Mouse (Mus musculus) lung, postnatal 4 days (tissue): ENCODE results near the gene Mrpl49.
"Not testable (repeated sequence)": the region's sequence is repeated elsewhere in the genome, so short reads cannot be mapped to it uniquely, and the experiment has no call there.

ENCODE experiments used
- DNase-seq, 2 experiments: peaks; one replicate each; pipeline ENCODE4 v3.0.0; 2021

The Mrpl49 gene

GRCm38 (mm10) chr19:6067011-6067723 is 9.6 kb upstream of the Mrpl49 start:
- DNase-seq, result peak; percentile 85 to 87

GRCm38 (mm10) chr19:6066571-6066970 is 9.0 kb upstream of the Mrpl49 start:
- no peak for DNase-seq

GRCm38 (mm10) chr19:6063081-6063480 is 5.5 kb upstream of the Mrpl49 start:
- no peak for DNase-seq

GRCm38 (mm10) chr19:6062418-6062817 is 4.8 kb upstream of the Mrpl49 start:
- DNase-seq, result no peak

- peak; percentile 60 to 66 for DNase-seq
Measured at GRCm38 (mm10) chr19:6061641-6062302, 4.2 kb upstream of the Mrpl49 start.

GRCm38 (mm10) chr19:6061021-6061533 is 3.5 kb upstream of the Mrpl49 start, which contains the start of gene Znhit2:
Znhit2 (plus strand) TSS chr19:6061192.
- DNase-seq, result peak; percentile 95 to 96

- no peak for DNase-seq
Measured at GRCm38 (mm10) chr19:6058966-6059365, 1.4 kb upstream of the Mrpl49 start.

- DNase-seq, result no peak
Measured at GRCm38 (mm10) chr19:6058513-6058912, 928 bp upstream of the Mrpl49 start.

GRCm38 (mm10) chr19:6056696-6057095 is 889 bp downstream of the Mrpl49 start:
- no peak for DNase-seq

- DNase-seq, result no peak
Measured at GRCm38 (mm10) chr19:6054296-6054695, 3.3 kb downstream of the Mrpl49 start.

GRCm38 (mm10) chr19:6052516-6052915 is 5.1 kb downstream of the Mrpl49 start:
- peak in 1 of 2 experiments; percentile 25 for DNase-seq

GRCm38 (mm10) chr19:6048681-6049410 is 8.7 kb downstream of the Mrpl49 start:
- DNase-seq, result peak in 1 of 2 experiments; percentile 32

GRCm38 (mm10) chr19:6047899-6048166 is 9.8 kb downstream of the Mrpl49 start:
- DNase-seq, result peak in 1 of 2 experiments; percentile 26

GRCm38 (mm10) chr19:6047154-6047898 is 10.3 kb downstream of the Mrpl49 start:
- no peak for DNase-seq

GRCm38 (mm10) chr19:6046294-6047153 is 11.1 kb downstream of the Mrpl49 start, which contains the start of gene Syvn1:
Syvn1 (plus strand) TSS chr19:6046576.
- DNase-seq, result peak; percentile 91

- DNase-seq, result no peak
Measured at GRCm38 (mm10) chr19:6045366-6046293, 12.0 kb downstream of the Mrpl49 start.

GRCm38 (mm10) chr19:6044102-6044501 is 13.5 kb downstream of the Mrpl49 start:
- DNase-seq, result not testable (repeated sequence)

- no peak for DNase-seq
Measured at GRCm38 (mm10) chr19:6042293-6042692, 15.3 kb downstream of the Mrpl49 start.

GRCm38 (mm10) chr19:6040002-6040401 is 17.6 kb downstream of the Mrpl49 start:
- no peak for DNase-seq

GRCm38 (mm10) chr19:6038326-6038725 is 19.3 kb downstream of the Mrpl49 start:
- DNase-seq, result no peak

GRCm38 (mm10) chr19:6037695-6038094 is 19.9 kb downstream of the Mrpl49 start:
- no peak for DNase-seq
